Mouse (Mus musculus) splenic B cell, adult 2 months (primary cell): Measurements from ENCODE around the gene Ust.

Experiments
- DNase-seq: peaks from one replicate; pipeline ENCODE4 v3.0.0-alpha.2; 2011; ENCODE audit warnings: low read depth, low spot score
- H3K27me3 ChIP-seq: 2 replicates; pipeline ENCODE4 v1.6.1; 2012; ENCODE audit warnings: mild to moderate bottlenecking, low read length, moderate library complexity, mixed read lengths; ENCODE audit not compliant: control insufficient read depth, poor library complexity, insufficient read depth, severe bottlenecking
- H3K36me3 ChIP-seq: 2 replicates; pipeline ENCODE4 v1.6.1; 2012; ENCODE audit warnings: mild to moderate bottlenecking, low read length, moderate library complexity, mixed read lengths; ENCODE audit not compliant: control insufficient read depth, poor library complexity, insufficient read depth, severe bottlenecking

The Ust gene

GRCm38 (mm10) chr10:8183171-8183570 lies 335.5 kb downstream of the Ust start:
- Histone ChIP-seq H3K27me3 (no peaks in the 10 kb centered on the region), H3K36me3 (no peaks in the 10 kb centered on the region)
- no peak for DNase-seq

- no peak for DNase-seq
- Histone ChIP-seq H3K36me3 (no peaks in the 10 kb centered on the region), H3K27me3 (no peaks in the 10 kb centered on the region)
Measured at GRCm38 (mm10) chr10:8181596-8182185, 336.9 kb downstream of the Ust start.

- Histone ChIP-seq H3K27me3 (no peaks in the 10 kb centered on the region), H3K36me3 (no peaks in the 10 kb centered on the region)
- peak; percentile 4 for DNase-seq
Measured at GRCm38 (mm10) chr10:8177618-8178017, 341.0 kb downstream of the Ust start.

- DNase-seq = no peak
- H3K36me3 ChIP-seq = no peaks in the 10 kb centered on the region
- H3K27me3 ChIP-seq = no peaks in the 10 kb centered on the region
Measured at GRCm38 (mm10) chr10:8176351-8177053, 342.1 kb downstream of the Ust start.

GRCm38 (mm10) chr10:8176008-8176350 lies 342.6 kb downstream of the Ust start:
- Histone ChIP-seq H3K27me3 (no peaks in the 10 kb centered on the region), H3K36me3 (no peaks in the 10 kb centered on the region)
- no peak for DNase-seq

- Histone ChIP-seq H3K27me3 (no peaks in the 10 kb centered on the region), H3K36me3 (no peaks in the 10 kb centered on the region)
- no peak for DNase-seq
Measured at GRCm38 (mm10) chr10:8174697-8175096, 343.9 kb downstream of the Ust start.

- Histone ChIP-seq H3K27me3 (no peaks in the 10 kb centered on the region), H3K36me3 (no peaks in the 10 kb centered on the region)
- DNase-seq = no peak
Measured at GRCm38 (mm10) chr10:8174230-8174629, 344.4 kb downstream of the Ust start.

GRCm38 (mm10) chr10:8173032-8173431 lies 345.6 kb downstream of the Ust start:
- Histone ChIP-seq H3K36me3 (no peaks in the 10 kb centered on the region), H3K27me3 (no peaks in the 10 kb centered on the region)
- no peak for DNase-seq

GRCm38 (mm10) chr10:8171556-8171955 lies 347.1 kb downstream of the Ust start:
- DNase-seq = no peak
- Histone ChIP-seq H3K27me3 (no peaks in the 10 kb centered on the region), H3K36me3 (no peaks in the 10 kb centered on the region)
